Mouse (Mus musculus) large intestine, adult 2 months (tissue): Measurements from ENCODE around the gene Sh3bgrl2. TPM values are rescaled to one million over a fixed set of nuclear protein-coding genes. Genes with fewer than 3 reads are reported as not detected.

Source experiments
- DNase-seq: peaks from one replicate; pipeline ENCODE4 v3.0.0-alpha.2; 2012; ENCODE audit warnings: low read depth, low spot score
- WGBS: fragments of 180-500 bp; shearing (Covaris S2); methylation state at CpG from one replicate; pipeline ENCODE4 v1.1.7; 2018; 5-methylcytosine and 5-hydroxymethylcytosine counted together
- polyA plus RNA-seq: library from polyadenylated mRNA; depleted of rRNA; stranded (reverse); fragments of >200 nt; gene quantifications from 2 replicates; pipeline ENCODE4 v1.2.3, GENCODE M21; 2012; rRNA removed

Sh3bgrl2 gene
- polyA plus RNA-seq, 1 experiment = 17.9 TPM

DNA sequence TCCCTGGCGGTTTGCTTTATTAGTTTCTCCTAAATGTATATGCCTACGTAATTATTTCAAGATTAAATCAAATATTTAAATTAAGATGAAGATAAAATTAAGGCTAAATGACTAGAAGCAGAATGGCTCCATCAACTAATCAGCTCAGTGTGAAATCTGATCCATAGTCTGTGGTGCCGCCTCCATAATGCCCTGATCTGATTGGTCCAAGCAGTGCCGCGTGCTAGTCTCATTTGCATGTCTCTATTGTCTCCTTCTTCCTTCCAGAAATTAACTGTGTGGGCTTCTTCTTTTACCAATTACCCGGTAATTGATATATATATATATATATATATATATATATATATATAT, 109.5 kb downstream of the Sh3bgrl2 start:
- 51% methylated on average over 6 of the region's 6 CpGs for WGBS
- no peak for DNase-seq

GRCm38 (mm10) chr9:83659081-83659480, 111.0 kb downstream of the Sh3bgrl2 start:
- DNase-seq = no peak
- 80% methylated on average over 2 of the region's 2 CpGs for WGBS

DNA sequence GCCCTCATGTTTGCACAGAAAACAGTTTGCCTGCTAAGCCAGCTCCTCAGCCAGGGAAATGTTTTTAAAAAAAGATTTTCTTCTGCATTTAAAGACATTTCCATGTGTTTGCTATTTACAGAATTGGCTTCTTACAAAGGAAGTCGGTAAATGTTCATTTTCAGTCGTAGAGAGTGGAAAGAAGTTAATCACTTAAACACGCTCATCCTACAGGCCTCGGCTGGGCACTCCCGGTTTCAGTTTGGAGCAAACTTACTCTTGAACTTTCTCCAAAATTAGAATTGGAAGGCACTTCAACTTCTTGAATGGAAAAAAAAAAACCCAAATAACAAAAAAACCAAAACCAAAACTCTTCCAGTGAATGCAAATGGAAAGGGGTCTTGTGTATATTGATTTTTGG, 113.7 kb downstream of the Sh3bgrl2 start:
- DNase-seq = no peak
- 76% methylated on average over 5 of the region's 5 CpGs for WGBS

- 21% methylated on average over 27 of the region's 33 CpGs for WGBS
- no peak for DNase-seq
Observed at GRCm38 (mm10) chr9:83663981-83664897, 116.1 kb downstream of the Sh3bgrl2 start.

DNA sequence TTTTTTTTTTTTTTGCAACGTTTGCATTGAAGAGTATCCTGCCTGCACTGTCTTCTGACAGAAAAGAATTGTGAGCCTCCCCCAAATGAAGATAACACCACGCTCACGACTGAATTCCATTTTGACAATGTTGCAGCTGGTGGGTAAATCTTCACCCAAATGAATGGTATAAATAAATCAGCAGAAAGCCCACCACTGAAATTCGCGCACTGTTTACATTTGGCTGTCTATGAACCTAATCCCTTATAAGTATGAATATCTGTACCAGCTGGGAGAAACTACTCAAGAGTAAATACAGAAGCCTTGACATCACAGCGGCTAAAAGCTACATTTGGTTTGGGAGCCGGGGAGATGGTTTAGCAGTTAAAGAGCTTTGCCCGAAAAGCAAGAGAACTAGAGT, 116.8 kb downstream of the Sh3bgrl2 start:
- 46% methylated on average over 8 of the region's 8 CpGs for WGBS

DNA sequence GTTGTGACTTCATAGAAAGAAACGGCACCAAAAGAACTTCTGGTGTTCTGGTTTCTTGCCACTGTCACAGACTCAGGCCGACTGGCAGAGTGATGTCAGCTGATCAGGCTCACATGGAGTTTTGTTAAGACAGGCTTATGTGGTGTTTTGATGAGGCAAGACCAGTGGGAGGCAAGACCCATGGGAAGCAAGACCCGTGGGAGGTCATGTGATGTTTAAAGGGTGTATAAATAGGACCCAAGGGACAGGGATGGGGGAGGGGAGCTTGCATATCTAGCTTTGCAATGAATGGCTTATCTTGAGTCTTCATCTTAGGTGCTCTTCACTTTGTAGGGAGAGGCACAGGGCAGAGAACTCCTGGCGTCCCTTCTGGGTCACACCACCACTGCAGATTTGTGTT, 118.9 kb downstream of the Sh3bgrl2 start:
- WGBS = 58% methylated on average over 4 of the region's 4 CpGs
- DNase-seq = no peak

More for the DNA sequence above, 116.8 kb downstream of the Sh3bgrl2 start:
- no peak for DNase-seq

DNA sequence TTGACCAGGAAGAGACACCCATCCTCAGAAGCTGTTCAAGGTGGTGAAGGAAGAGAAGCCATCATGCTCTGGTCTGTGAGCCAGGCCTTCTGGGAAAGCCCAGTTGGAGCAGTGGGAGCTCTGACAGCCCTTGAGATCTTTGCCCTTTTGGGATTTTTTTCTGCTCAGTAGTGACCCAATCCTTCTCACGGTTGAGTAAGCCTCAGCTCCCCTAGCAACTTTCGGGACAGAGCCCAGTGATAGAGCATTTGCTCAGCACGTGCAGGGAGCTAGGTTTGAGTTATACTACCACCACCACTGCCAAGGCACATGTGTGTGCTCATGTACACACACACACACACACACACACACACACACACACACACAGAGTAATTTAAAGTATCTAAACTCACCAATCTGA, 131.5 kb downstream of the Sh3bgrl2 start:
- no peak for DNase-seq
- 63% methylated on average over 3 of the region's 3 CpGs for WGBS

DNA sequence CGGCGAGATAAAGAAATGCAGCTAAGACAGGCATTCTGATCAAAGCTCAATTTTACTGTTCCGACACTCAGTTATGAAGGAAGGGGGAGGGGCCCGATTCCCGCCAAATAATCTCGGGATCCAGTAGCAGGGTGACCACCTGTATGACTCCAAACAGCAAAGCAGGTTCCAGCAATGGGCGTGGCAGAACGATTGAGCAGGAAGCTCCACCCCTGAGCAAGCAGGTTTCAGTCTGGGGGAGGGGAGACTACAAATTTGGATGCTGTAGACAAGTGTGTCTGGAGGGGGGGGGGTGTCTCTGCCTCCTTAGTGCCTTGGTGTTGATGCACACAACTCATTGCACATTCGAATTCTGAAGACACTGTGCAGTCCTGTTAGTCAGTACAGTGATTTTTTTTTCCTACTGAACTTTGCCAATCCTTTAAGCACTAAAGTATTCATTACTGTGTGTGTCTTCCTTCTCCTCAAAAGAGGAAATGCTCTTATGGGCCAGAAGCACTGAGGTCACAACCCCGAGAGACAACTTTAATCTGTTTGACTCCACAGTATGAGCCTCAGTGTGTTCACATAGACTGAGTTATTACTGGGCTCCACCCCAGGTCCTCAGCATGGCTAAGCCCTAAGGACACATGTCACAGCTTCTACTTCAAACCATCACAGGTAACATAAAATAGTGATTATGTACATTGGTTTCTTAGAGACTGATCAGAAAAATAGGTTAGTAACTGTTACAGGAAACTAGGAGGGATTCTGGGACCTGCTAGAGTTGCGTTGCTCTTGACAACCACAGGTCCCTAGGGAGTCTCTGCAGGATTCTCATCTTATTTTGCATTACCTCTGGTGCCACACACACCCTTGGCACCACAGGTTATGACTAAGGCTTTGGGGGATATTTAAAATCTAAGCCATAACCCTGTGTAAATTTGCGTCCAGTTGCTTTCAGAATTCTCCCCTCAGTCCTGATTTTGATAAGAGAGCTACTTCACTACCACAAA, 133.8 kb downstream of the Sh3bgrl2 start:
- 33% methylated on average over 12 of the region's 12 CpGs for WGBS
- no peak for DNase-seq

GRCm38 (mm10) chr9:83686511-83687100, 138.5 kb downstream of the Sh3bgrl2 start:
- DNase-seq = no peak
- 10% methylated on average over 18 of the region's 18 CpGs for WGBS

- WGBS = 60% methylated on average over 3 of the region's 3 CpGs
- DNase-seq = no peak
Observed at GRCm38 (mm10) chr9:83687904-83688303, 139.8 kb downstream of the Sh3bgrl2 start.

Other genes starting within 250 kb of the Sh3bgrl2 start
- gene Lca5, start 107.2 kb upstream of the Sh3bgrl2 start, polyA plus RNA-seq = 0.36 and 0.38 TPM in 2 replicates